Mouse (Mus musculus): Measurements from ENCODE around the gene Rgl3. TPM values are rescaled to one million over a fixed set of nuclear protein-coding genes. Genes with fewer than 3 reads are reported as not detected.

The Rgl3 gene
- total RNA-seq (2015) = not detected in 2 replicates
- total RNA-seq (2017) = not detected in 2 replicates

GRCm38 (mm10) chr9:21989230-21990110 lies at the start of gene Rgl3:
Gene Rgl3, minus strand, starts transcription at chr9:21989446.
- ATAC-seq (ENCODE audit: poor library complexity, severe bottlenecking) = no peak

GRCm38 (mm10) chr9:22037826-22038225 lies 48.6 kb upstream of the Rgl3 start:
- ATAC-seq (ENCODE audit: poor library complexity, severe bottlenecking) = no peak

- ATAC-seq (ENCODE audit: poor library complexity, severe bottlenecking) = no peak
Observed at GRCm38 (mm10) chr9:22035300-22036044, 46.2 kb upstream of the Rgl3 start.

GRCm38 (mm10) chr9:22030386-22030785 lies 41.1 kb upstream of the Rgl3 start:
- ATAC-seq (ENCODE audit: poor library complexity, severe bottlenecking) = no peak

DNA sequence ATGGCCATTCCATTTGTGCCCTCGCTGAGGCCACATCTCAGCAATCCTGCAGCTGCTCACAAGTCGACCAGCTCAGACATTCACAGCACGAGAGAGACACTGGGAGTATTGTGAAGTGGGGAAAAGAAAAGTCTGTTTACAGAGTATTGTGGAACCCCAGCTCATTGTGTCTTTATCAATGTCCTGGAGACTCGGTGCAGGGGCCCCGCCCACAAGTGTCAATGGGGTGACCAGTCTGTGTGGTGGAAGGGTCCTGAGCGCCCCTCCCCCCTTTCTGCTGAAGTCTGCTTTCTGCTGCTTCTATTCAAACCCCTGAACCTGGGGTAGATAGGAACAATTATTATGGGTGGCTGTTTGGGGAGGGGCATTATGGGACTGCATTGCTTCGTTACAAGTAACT lies 39.2 kb upstream of the Rgl3 start:
- ATAC-seq (ENCODE audit: poor library complexity, severe bottlenecking) = no peak

DNA sequence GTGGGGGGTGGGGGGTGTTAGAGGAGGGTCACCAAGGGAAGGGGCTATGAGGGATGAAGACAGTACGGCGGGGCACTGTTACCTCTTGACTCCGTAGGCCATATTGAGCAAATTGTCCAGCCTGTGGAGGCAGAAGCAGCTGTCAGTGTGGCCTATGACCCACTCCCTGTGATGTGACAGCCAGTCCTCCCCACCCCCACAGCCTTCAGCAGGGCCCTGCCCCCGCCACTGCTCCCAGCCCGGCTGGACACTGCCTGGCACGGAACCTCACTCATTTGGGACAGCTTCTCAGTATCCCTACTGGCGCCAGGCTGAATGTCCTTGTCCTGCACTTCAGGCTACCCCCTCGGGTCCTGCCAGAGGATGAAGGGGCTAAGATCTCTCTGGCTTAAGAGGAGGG lies 35.3 kb upstream of the Rgl3 start:
- no peak for ATAC-seq (ENCODE audit: poor library complexity, severe bottlenecking)

DNA sequence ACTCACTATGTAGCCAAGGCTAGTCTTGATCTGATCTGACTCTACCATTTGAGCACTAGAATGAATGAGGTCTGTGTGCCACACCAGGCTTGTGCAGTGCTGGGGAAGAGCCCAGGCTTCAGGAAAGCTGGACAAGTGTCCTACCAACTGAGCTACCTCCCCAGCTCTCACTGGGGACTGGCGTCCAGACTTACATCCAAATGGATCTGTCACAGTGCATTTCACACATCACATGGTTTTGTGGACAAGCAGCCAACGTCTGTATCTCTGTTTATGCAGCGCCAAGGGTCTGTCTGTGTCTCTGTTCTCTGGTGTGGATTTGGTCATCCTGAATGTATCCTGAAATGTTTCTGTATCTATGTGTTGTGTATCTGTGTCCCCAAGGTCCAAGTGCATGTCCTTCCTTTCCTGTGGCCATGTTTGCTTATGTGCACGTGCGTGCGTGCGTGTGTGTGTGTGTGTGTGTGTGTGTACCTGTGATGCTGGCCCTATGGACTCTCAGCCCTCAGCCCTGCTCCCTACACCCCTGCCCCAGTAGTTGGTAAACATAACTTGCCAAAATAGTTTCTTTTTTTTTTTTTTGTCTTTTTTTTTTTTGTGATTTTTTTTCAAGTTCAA lies 28.1 kb upstream of the Rgl3 start:
- no peak for ATAC-seq (ENCODE audit: poor library complexity, severe bottlenecking)

- no peak for ATAC-seq (ENCODE audit: poor library complexity, severe bottlenecking)
Observed at GRCm38 (mm10) chr9:22016245-22016644, 27.0 kb upstream of the Rgl3 start.

DNA sequence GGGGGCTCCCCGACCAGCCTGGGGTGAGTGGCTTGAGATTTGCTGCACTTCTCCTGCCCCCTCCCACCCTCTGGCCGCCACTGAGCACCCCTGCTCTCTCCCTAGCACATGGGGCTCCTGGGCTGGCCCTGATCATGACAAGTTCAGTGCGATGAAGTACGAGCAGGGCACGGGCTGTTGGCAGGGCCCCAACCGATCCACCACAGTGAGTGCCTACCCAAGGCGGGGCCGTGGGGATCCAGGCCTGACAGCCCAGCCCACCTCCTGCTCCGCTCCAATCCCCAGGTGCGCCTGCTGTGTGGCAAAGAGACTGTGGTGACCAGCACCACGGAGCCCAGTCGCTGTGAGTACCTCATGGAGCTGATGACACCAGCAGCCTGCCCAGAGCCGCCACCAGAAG lies 23.5 kb upstream of the Rgl3 start:
- ATAC-seq (ENCODE audit: poor library complexity, severe bottlenecking) = no peak

DNA sequence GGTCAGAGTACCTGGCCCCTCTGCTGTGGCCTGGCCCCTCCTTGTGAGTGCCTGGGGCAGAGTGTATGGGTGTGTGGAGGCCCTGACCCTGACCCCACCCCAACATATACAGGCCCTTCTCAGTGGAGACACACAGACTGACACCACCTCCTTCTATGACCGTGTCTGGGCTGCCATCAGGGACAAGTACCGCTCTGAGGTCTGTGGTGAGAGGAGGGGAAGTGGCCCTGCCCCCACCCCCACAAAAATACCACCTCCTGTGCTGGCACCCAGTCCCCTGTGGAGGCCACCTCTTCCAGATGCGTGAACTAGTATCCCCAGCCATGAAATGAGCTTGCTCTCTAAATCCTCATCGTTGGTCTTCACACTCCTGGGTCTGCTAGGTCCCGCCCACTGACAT lies 21.8 kb upstream of the Rgl3 start:
- ATAC-seq (ENCODE audit: poor library complexity, severe bottlenecking) = no peak

GRCm38 (mm10) chr9:22004546-22004945 lies 15.3 kb upstream of the Rgl3 start:
- no peak for ATAC-seq (ENCODE audit: poor library complexity, severe bottlenecking)

GRCm38 (mm10) chr9:22003163-22003554 lies 13.9 kb upstream of the Rgl3 start:
- ATAC-seq (ENCODE audit: poor library complexity, severe bottlenecking) = peak; percentile 30

DNA sequence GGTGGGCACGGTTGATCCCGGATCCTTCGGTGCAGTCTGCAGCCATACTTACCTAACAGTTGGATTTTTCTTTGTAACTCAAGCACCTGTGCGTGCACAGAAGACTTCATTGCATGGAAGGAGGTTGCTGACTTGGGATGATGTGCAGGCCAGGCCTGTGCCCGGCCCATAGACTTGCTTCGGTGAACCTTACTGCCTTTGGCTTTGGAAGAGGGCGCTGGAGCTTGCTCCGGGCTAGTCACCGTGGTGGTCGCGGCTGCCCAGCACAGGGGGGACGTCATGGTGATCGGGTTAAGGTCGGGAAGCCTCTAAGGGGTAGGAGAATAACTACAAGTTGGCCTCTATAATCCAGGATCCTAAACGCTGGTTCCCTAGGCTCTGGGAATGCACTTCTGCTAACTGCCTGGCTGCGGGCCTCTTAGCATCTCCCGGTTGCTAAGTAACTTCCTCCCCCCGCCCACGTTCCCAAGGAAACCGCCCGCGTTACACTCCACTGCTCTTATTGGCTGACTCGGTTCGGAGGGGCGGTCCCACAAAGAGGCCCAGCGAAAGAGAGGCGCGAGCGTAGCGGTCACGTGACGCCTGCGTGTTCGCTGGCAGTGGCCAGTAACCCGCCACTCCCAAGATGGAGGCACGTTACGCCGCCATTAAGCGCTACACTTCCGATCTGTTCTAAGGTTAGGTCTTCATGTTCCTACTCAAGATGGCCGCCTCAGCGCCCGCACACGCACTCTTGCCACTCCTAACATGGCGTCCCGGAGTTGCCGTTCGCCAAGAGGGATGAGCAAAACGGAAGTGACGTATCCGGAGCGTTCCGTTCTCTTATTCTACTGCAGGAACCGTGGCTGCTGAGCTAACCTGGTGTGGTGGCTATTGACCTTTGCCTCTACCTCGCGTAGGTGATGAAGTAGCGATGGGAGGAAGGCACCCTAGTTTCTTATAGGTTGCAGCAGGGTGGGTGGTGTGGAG lies 13.2 kb upstream of the Rgl3 start, which contains the start of the genes Ccdc151 and Prkcsh:
TSS of gene Ccdc151 (minus strand) at position 441 of the 969 bp plus-strand sequence.
TSS of gene Prkcsh (plus strand) at position 613 of the 969 bp plus-strand sequence.
- peak; percentile 97 for ATAC-seq (ENCODE audit: poor library complexity, severe bottlenecking)

GRCm38 (mm10) chr9:22001633-22002032 lies 12.4 kb upstream of the Rgl3 start:
- no peak for ATAC-seq (ENCODE audit: poor library complexity, severe bottlenecking)

GRCm38 (mm10) chr9:22000296-22000695 lies 11.1 kb upstream of the Rgl3 start:
- ATAC-seq (ENCODE audit: poor library complexity, severe bottlenecking) = no peak

- ATAC-seq (ENCODE audit: poor library complexity, severe bottlenecking) = no peak
Observed at GRCm38 (mm10) chr9:21996178-21996867, 7.1 kb upstream of the Rgl3 start.

- no peak for ATAC-seq (ENCODE audit: poor library complexity, severe bottlenecking)
Observed at GRCm38 (mm10) chr9:21992227-21992626, 3.0 kb upstream of the Rgl3 start.

GRCm38 (mm10) chr9:21988421-21989101 lies 685 bp downstream of the Rgl3 start:
- ATAC-seq (ENCODE audit: poor library complexity, severe bottlenecking) = no peak
